Mouse (Mus musculus) limb, embryonic 11.5 days (tissue): ENCODE measurements at regions not wholly inside any gene's neighbourhood (a gene's known extent, or its start where the extent isn't known, plus 50 kb on each side); places are given as distances from the start of the nearest gene placed in this dataset.
"Not testable (repeated sequence)": the region's sequence is repeated elsewhere in the genome, so short reads cannot be mapped to it uniquely, and the experiment has no call there.

Experiments
- ATAC-seq: fragments of 200-750 bp; cut with Nextera tagmentation; 2 replicates; pipeline ENCODE4 v1.8.0; 2017; ENCODE audit warnings: low read depth; ENCODE audit not compliant: insufficient number of reproducible peaks, low FRiP score, low TSS enrichment
- DNase-seq: peaks from one replicate; pipeline ENCODE4 v3.0.0-alpha.2; 2015; ENCODE audit warnings: low spot score
- H3K27ac ChIP-seq: fragments of 300-500 bp; sonication (generic); replicated peaks from 2 replicates; pipeline ENCODE4 v1.5.1; 2014; ENCODE audit warnings: low read depth, mild to moderate bottlenecking, low read length
- H3K27me3 ChIP-seq: fragments of 300-500 bp; sonication (generic); 2 replicates; pipeline ENCODE4 v1.6.1; 2014; ENCODE audit warnings: mild to moderate bottlenecking, low read length, mixed read lengths; ENCODE audit not compliant: control insufficient read depth, insufficient read depth
- H3K36me3 ChIP-seq: fragments of 300-500 bp; sonication (generic); 2 replicates; pipeline ENCODE4 v1.6.1; 2014; ENCODE audit warnings: mild to moderate bottlenecking, low read length, moderate library complexity, mixed read lengths; ENCODE audit not compliant: control insufficient read depth, insufficient read depth
- H3K4me1 ChIP-seq: fragments of 300-500 bp; sonication (generic); 2 replicates; pipeline ENCODE4 v1.6.1; 2014; ENCODE audit warnings: low read length, mixed read lengths; ENCODE audit not compliant: control insufficient read depth, insufficient read depth
- H3K4me2 ChIP-seq: fragments of 300-500 bp; sonication (generic); 2 replicates; pipeline ENCODE4 v1.6.1; 2014; ENCODE audit warnings: low read depth, mild to moderate bottlenecking, moderate library complexity; ENCODE audit not compliant: severe bottlenecking
- H3K4me3 ChIP-seq: fragments of 300-500 bp; sonication (generic); 2 replicates; pipeline ENCODE4 v1.5.1; 2014; ENCODE audit warnings: low read depth, low read length
- H3K9ac ChIP-seq: fragments of 300-500 bp; sonication (generic); 2 replicates; pipeline ENCODE4 v1.6.1; 2014; ENCODE audit warnings: mild to moderate bottlenecking, low read length
- H3K9me3 ChIP-seq: fragments of 300-500 bp; sonication (generic); 2 replicates; pipeline ENCODE4 v1.6.1; 2016; ENCODE audit warnings: low read length; ENCODE audit not compliant: control insufficient read depth
- WGBS: fragments of 180-500 bp; shearing (Covaris S2); extraction: QIAGEN DNeasy Blood & Tissue Kit; methylation state at CpG from one replicate; pipeline ENCODE4 v1.1.7; 2014; 5-methylcytosine and 5-hydroxymethylcytosine counted together

GRCm38 (mm10) chr2:107945837-107946451 is 655.5 kb downstream of the Kcna4 start:
- no peaks in the 10 kb centered on the region for H3K9me3 ChIP-seq
- no peak overlapping the region for H3K9ac ChIP-seq
- H3K4me1 ChIP-seq: no peaks in the 10 kb centered on the region
- H3K27ac ChIP-seq: no peak overlapping the region
- 9% methylated on average over 3 of the region's 3 CpGs for WGBS
- H3K4me3 ChIP-seq: no peak overlapping the region
- no peaks in the 10 kb centered on the region for H3K36me3 ChIP-seq
- H3K4me2 ChIP-seq: no peak overlapping the region
- DNase-seq: peak; percentile 54
- no peaks in the 10 kb centered on the region for H3K27me3 ChIP-seq
- ATAC-seq: no peak

DNA sequence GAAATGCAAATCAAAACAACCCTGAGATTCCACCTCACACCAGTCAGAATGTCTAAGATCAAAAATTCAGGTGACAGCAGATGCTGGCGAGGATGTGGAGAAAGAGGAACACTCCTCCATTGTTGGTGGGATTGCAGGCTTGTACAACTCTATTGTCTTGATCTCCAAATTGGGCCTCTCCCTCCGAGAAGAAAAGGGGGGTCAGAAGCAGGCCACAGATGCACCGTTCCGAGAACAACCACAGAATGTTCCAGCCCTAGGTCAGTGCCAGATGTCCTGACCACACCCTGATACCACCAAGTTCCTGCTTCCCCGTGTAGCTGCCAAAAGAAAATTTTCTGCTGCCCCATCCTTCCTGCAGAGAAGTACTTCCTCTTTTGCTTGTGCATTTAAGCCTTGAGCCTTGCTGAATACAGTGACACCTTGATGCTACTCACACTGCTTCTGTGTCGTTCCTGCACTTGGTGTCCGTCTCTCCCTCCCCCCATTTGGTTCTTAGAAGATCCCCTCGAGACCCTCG is 665.2 kb downstream of the Kcna4 start:
- H3K4me2 ChIP-seq, ATAC-seq, H3K27ac ChIP-seq, DNase-seq, H3K9ac ChIP-seq, H3K27me3 ChIP-seq, H3K4me1 ChIP-seq, H3K36me3 ChIP-seq, H3K4me3 ChIP-seq, H3K9me3 ChIP-seq: not testable (repeated sequence)
- 89% methylated on average over 8 of the region's 9 CpGs for WGBS

DNA sequence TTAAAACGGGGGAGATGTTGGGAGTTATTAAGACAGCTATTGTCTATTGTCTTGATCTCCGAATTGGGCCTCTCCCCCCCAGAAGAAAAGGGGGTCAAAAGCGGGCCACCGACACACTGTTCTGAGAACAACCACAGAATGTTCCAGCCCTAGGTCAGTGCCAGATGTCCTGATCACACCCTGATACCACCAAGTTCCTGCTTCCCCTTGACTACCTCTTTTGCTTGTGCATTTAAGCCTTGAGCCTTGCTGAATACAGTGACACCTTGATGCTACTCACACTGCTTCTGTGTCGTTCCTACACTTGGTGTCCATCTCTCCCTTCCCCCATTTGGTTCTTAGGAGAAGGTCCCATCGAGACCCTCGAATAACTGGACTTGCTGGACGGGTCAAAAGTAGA is 673.5 kb downstream of the Kcna4 start:
- not testable (repeated sequence) for H3K4me1 ChIP-seq, ATAC-seq, H3K4me3 ChIP-seq, H3K9me3 ChIP-seq, DNase-seq, H3K4me2 ChIP-seq, H3K27ac ChIP-seq, H3K27me3 ChIP-seq, H3K9ac ChIP-seq, H3K36me3 ChIP-seq
- WGBS: 86% methylated on average over 8 of the region's 8 CpGs

GRCm38 (mm10) chr2:107964841-107965240 is 674.4 kb downstream of the Kcna4 start:
- no peaks in the 10 kb centered on the region for H3K9me3 ChIP-seq
- WGBS: 90% methylated on average over 2 of the region's 2 CpGs
- DNase-seq: no peak
- H3K4me3 ChIP-seq: no peak overlapping the region
- no peak for ATAC-seq
- H3K4me2 ChIP-seq: no peak overlapping the region
- no peaks in the 10 kb centered on the region for H3K4me1 ChIP-seq
- no peaks in the 10 kb centered on the region for H3K27me3 ChIP-seq
- H3K27ac ChIP-seq: no peak overlapping the region
- H3K36me3 ChIP-seq: no peaks in the 10 kb centered on the region
- H3K9ac ChIP-seq: no peak overlapping the region

DNA sequence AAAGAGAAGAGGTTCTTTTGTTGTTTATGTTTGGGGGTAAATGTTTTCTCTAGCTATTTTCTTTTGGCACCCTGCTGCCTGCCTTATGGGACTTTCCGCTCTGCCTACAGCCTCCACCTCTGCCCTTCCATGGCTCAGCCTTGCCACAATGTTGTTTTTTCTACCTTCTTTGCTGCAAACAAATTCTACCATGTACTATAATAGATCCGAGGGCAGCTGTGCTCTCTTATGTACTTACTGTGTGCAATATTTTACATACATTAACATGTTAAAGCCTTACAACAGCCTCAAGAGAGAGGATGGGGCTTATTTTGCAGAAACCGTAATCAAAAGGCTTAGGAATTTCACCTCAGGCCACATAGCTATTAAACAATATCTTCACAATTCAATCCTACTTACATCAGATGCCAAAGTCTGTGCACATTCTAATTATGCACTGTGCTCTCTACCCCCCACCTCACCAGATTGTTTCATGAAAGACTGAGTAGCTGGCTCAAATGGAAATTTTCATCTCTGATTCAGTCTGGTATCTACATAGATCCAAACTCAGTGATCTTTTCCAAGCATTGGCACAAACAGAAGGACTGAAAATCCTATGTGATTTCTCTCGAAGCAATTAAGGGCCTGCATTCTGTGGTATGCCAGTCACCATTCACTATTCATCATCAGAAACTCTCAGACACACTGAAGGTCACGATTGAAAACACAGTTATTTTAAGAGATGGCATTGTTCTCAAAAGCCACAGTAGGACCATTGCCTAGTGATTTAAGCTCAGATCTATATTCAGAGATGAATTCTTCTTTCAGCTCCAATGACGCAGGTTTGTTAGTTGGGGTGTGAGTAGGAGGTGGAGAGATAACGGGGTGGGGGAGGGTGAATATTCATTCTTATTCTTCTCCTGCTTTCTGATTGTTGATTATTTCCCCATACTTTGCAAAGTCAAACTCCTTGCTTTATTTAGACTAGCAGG is 675.2 kb downstream of the Kcna4 start:
- H3K4me2 ChIP-seq: no peak overlapping the region
- H3K27me3 ChIP-seq: no peaks in the 10 kb centered on the region
- DNase-seq (no peak), ATAC-seq (no peak)
- H3K9ac ChIP-seq: no peak overlapping the region
- H3K27ac ChIP-seq: no peak overlapping the region
- no peaks in the 10 kb centered on the region for H3K4me1 ChIP-seq
- 81% methylated on average over 7 of the region's 7 CpGs for WGBS
- no peaks in the 10 kb centered on the region for H3K36me3 ChIP-seq
- no peak overlapping the region for H3K4me3 ChIP-seq
- no peaks in the 10 kb centered on the region for H3K9me3 ChIP-seq

GRCm38 (mm10) chr2:107968526-107968925 is 678.1 kb downstream of the Kcna4 start:
- H3K4me3 ChIP-seq: no peak overlapping the region
- H3K4me2 ChIP-seq: no peak overlapping the region
- no peak for ATAC-seq
- H3K27ac ChIP-seq: no peak overlapping the region
- no peak for DNase-seq
- H3K9ac ChIP-seq: no peak overlapping the region
- no peaks in the 10 kb centered on the region for H3K27me3 ChIP-seq
- no peaks in the 10 kb centered on the region for H3K36me3 ChIP-seq
- no peaks in the 10 kb centered on the region for H3K9me3 ChIP-seq
- H3K4me1 ChIP-seq: no peaks in the 10 kb centered on the region
- 58% methylated on average over 2 of the region's 2 CpGs for WGBS

GRCm38 (mm10) chr2:107969526-107969925 is 679.1 kb downstream of the Kcna4 start:
- WGBS: 87% methylated on average over 2 of the region's 2 CpGs
- DNase-seq: no peak

GRCm38 (mm10) chr2:107973528-107973927 is 683.1 kb downstream of the Kcna4 start:
- Histone ChIP-seq H3K4me3 (no peak overlapping the region), H3K27ac (no peak overlapping the region), H3K4me2 (no peak overlapping the region), H3K36me3 (no peaks in the 10 kb centered on the region), H3K9me3 (no peaks in the 10 kb centered on the region), H3K4me1 (no peaks in the 10 kb centered on the region), H3K9ac (no peak overlapping the region), H3K27me3 (no peaks in the 10 kb centered on the region)
- no peak for DNase-seq
- no peak for ATAC-seq
- WGBS: 77% methylated on average over 4 of the region's 4 CpGs

More at GRCm38 (mm10) chr2:107969526-107969925, 679.1 kb downstream of the Kcna4 start:
- H3K4me2 ChIP-seq: no peak overlapping the region
- H3K9ac ChIP-seq: no peak overlapping the region
- no peaks in the 10 kb centered on the region for H3K9me3 ChIP-seq
- no peaks in the 10 kb centered on the region for H3K36me3 ChIP-seq
- no peaks in the 10 kb centered on the region for H3K4me1 ChIP-seq
- no peak overlapping the region for H3K4me3 ChIP-seq
- H3K27ac ChIP-seq: no peak overlapping the region
- no peaks in the 10 kb centered on the region for H3K27me3 ChIP-seq
- ATAC-seq: no peak
